Comparison of ENCODE assay signal across 7 mouse cellular contexts in genomic region chr17:26884995-26885926, GRCm38 (mm10). TPM values are rescaled to one million over a fixed set of nuclear protein-coding genes. Genes with fewer than 3 reads are reported as not detected.
DNase-seq lines count a peak whose midpoint lies in the region; ATAC-seq lines count a peak whose summit lies in the region.

No protein-coding gene starts in this region.

- peaks cover 14% of the 10 kb centered on the region for H3K4me1 ChIP-seq in intestine, embryonic 16.5 days (ENCODE audit: control insufficient read depth, insufficient read depth, low read length)
- 0 out of 2 replicates have a peak, but pooled peaks cover 2% of the 10 kb centered on the region for H3K4me1 ChIP-seq in limb, embryonic 11.5 days (ENCODE audit: control insufficient read depth, insufficient read depth, low read length)
- peaks cover 15% of the 10 kb centered on the region for H3K4me1 ChIP-seq in midbrain, embryonic 12.5 days

- DNase-seq in adrenal gland, adult 2 months: peak; percentile 93
- peak; percentile 90 for DNase-seq in embryo, embryonic 11 days
- peak; percentile 78 for DNase-seq in limb, embryonic 11.5 days (ENCODE audit: low spot score)
- DNase-seq in skeletal muscle tissue, adult 2 months (ENCODE audit: low read depth, low spot score): peak; percentile 68

- peak overlapping the region; percentile 64 for H3K4me2 ChIP-seq in intestine, embryonic 16.5 days (ENCODE audit: low read depth, low read length)
- H3K4me2 ChIP-seq in limb, embryonic 11.5 days (ENCODE audit: low read depth, severe bottlenecking): peak overlapping the region; percentile 46
- H3K4me2 ChIP-seq in midbrain, embryonic 12.5 days (replicated peaks): peak overlapping the region; percentile 55

- 19% methylated on average over 25 of the region's 25 CpGs for WGBS in intestine, embryonic 16.5 days
- 23% methylated on average over 25 of the region's 25 CpGs for WGBS in limb, embryonic 11.5 days
- WGBS in midbrain, embryonic 12.5 days: 22% methylated on average over 25 of the region's 25 CpGs

- no peaks in the 10 kb centered on the region for H3K9me3 ChIP-seq in intestine, embryonic 16.5 days (ENCODE audit: control insufficient read depth, low read length)
- H3K9me3 ChIP-seq in limb, embryonic 11.5 days (ENCODE audit: control insufficient read depth, low read length): no peaks in the 10 kb centered on the region
- no peaks in the 10 kb centered on the region for H3K9me3 ChIP-seq in midbrain, embryonic 12.5 days

- peak overlapping the region; percentile 48; the same call in 1 of the 2 replicates for H3K27ac ChIP-seq in intestine, embryonic 16.5 days (ENCODE audit: low read length)
- no peak overlapping the region for H3K27ac ChIP-seq in limb, embryonic 11.5 days (replicated peaks; ENCODE audit: low read depth, low read length)
- no peak overlapping the region for H3K27ac ChIP-seq in midbrain, embryonic 12.5 days (replicated peaks)

- peak overlapping the region; percentile 60 for H3K9ac ChIP-seq in intestine, embryonic 16.5 days (ENCODE audit: low read depth, low read length)
- no peak overlapping the region for H3K9ac ChIP-seq in limb, embryonic 11.5 days (ENCODE audit: low read length)
- no peak overlapping the region; the same call in 1 of the 2 replicates for H3K9ac ChIP-seq in midbrain, embryonic 12.5 days (replicated peaks)

- H3K27me3 ChIP-seq in intestine, embryonic 16.5 days (replicated peaks; ENCODE audit: control insufficient read depth, insufficient read depth, low read length): no peaks in the 10 kb centered on the region
- 0 out of 2 replicates have a peak, but pooled peaks cover 2% of the 10 kb centered on the region for H3K27me3 ChIP-seq in limb, embryonic 11.5 days (ENCODE audit: control insufficient read depth, insufficient read depth, low read length)
- peaks cover 34% of the 10 kb centered on the region for H3K27me3 ChIP-seq in midbrain, embryonic 12.5 days

- H3K4me3 ChIP-seq in intestine, embryonic 16.5 days (ENCODE audit: low read length): peak overlapping the region; percentile 55
- peak overlapping the region; percentile 14 for H3K4me3 ChIP-seq in limb, embryonic 11.5 days (ENCODE audit: low read depth, low read length)
- H3K4me3 ChIP-seq in midbrain, embryonic 12.5 days: peak overlapping the region; percentile 34

- H3K36me3 ChIP-seq in intestine, embryonic 16.5 days (ENCODE audit: control insufficient read depth, insufficient read depth, low read length): no peaks in the 10 kb centered on the region
- H3K36me3 ChIP-seq in limb, embryonic 11.5 days (ENCODE audit: control insufficient read depth, insufficient read depth, low read length): no peaks in the 10 kb centered on the region
- no peaks in the 10 kb centered on the region for H3K36me3 ChIP-seq in midbrain, embryonic 12.5 days

- peak; percentile 86 for ATAC-seq in granulocyte monocyte progenitor cell, adult 5-6 weeks (replicated peaks; ENCODE audit: poor library complexity, severe bottlenecking)
- ATAC-seq in intestine, embryonic 16.5 days: peak; percentile 75
- no peak for ATAC-seq in limb, embryonic 11.5 days (ENCODE audit: insufficient number of reproducible peaks, low FRiP score, low TSS enrichment, low read depth)
- no peak for ATAC-seq in midbrain, embryonic 12.5 days (ENCODE audit: low FRiP score, low read depth)

RNA-seq across cellular contexts. Expression of gene Kifc5b, which starts 31.6 kb away (rescaled TPM):
- total RNA-seq in adrenal gland, adult 2 months (2021): 1 to 10 TPM; 1.0 to 1.3 TPM
- polyA plus RNA-seq in adrenal gland, adult 2 months (2012; rRNA removed): 1.2 and 2.1 TPM in 2 replicates
- 6.0 and 6.2 TPM in 2 replicates for total RNA-seq in granulocyte monocyte progenitor cell, adult 5-6 weeks (2014; fragmentation: Nextera tagmentation)
- 8.7 and 12.6 TPM in 2 replicates for total RNA-seq in granulocyte monocyte progenitor cell, adult 5-6 weeks (2017)
- 5.3 and 6.5 TPM in 2 replicates for polyA plus RNA-seq in intestine, embryonic 16.5 days (2015; fragmentation: Nextera tagmentation; extraction: Ambion mirVana)
- 7.3 and 9.8 TPM in 2 replicates for polyA plus RNA-seq in limb, embryonic 11.5 days (2014; fragmentation: Nextera tagmentation; extraction: Ambion mirVana)
- polyA plus RNA-seq in midbrain, embryonic 12.5 days (2016; fragmentation: Nextera tagmentation; extraction: Ambion mirVana): 6.3 and 9.1 TPM in 2 replicates

RNA-seq across cellular contexts. Expression of gene Nkx2-5, which starts 40.5 kb away (rescaled TPM):
- total RNA-seq in adrenal gland, adult 2 months (2021): not detected
- 0.16 and 0.26 TPM in 2 replicates for polyA plus RNA-seq in adrenal gland, adult 2 months (2012; rRNA removed)
- not detected in 2 replicates for total RNA-seq in granulocyte monocyte progenitor cell, adult 5-6 weeks (2014; fragmentation: Nextera tagmentation)
- not detected in 2 replicates for total RNA-seq in granulocyte monocyte progenitor cell, adult 5-6 weeks (2017)
- polyA plus RNA-seq in intestine, embryonic 16.5 days (2015; fragmentation: Nextera tagmentation; extraction: Ambion mirVana): 0.09 TPM in 1 of 2 replicates, not detected in the other
- polyA plus RNA-seq in limb, embryonic 11.5 days (2014; fragmentation: Nextera tagmentation; extraction: Ambion mirVana): 0.16 TPM in 1 of 2 replicates, not detected in the other
- not detected in 2 replicates for polyA plus RNA-seq in midbrain, embryonic 12.5 days (2016; fragmentation: Nextera tagmentation; extraction: Ambion mirVana)

RNA-seq across cellular contexts. Expression of gene Phf1, which starts 47.6 kb away (rescaled TPM):
- 10 to 100 TPM; 35.2 to 36.4 TPM for total RNA-seq in adrenal gland, adult 2 months (2021)
- 202 and 271 TPM in 2 replicates for polyA plus RNA-seq in adrenal gland, adult 2 months (2012; rRNA removed)
- 3.4 and 9.3 TPM in 2 replicates for total RNA-seq in granulocyte monocyte progenitor cell, adult 5-6 weeks (2014; fragmentation: Nextera tagmentation)
- 1.4 and 2.1 TPM in 2 replicates for total RNA-seq in granulocyte monocyte progenitor cell, adult 5-6 weeks (2017)
- polyA plus RNA-seq in intestine, embryonic 16.5 days (2015; fragmentation: Nextera tagmentation; extraction: Ambion mirVana): 6.8 and 8.0 TPM in 2 replicates
- 4.7 and 5.0 TPM in 2 replicates for polyA plus RNA-seq in limb, embryonic 11.5 days (2014; fragmentation: Nextera tagmentation; extraction: Ambion mirVana)
- 11.6 and 11.9 TPM in 2 replicates for polyA plus RNA-seq in midbrain, embryonic 12.5 days (2016; fragmentation: Nextera tagmentation; extraction: Ambion mirVana)

RNA-seq across cellular contexts. Expression of gene Cuta, which starts 54.1 kb away (rescaled TPM):
- 100 to 1,000 TPM; 145 to 164 TPM for total RNA-seq in adrenal gland, adult 2 months (2021)
- 378 and 381 TPM in 2 replicates for polyA plus RNA-seq in adrenal gland, adult 2 months (2012; rRNA removed)
- 226 and 256 TPM in 2 replicates for total RNA-seq in granulocyte monocyte progenitor cell, adult 5-6 weeks (2014; fragmentation: Nextera tagmentation)
- 47.5 and 60.5 TPM in 2 replicates for total RNA-seq in granulocyte monocyte progenitor cell, adult 5-6 weeks (2017)
- 294 and 314 TPM in 2 replicates for polyA plus RNA-seq in intestine, embryonic 16.5 days (2015; fragmentation: Nextera tagmentation; extraction: Ambion mirVana)
- polyA plus RNA-seq in limb, embryonic 11.5 days (2014; fragmentation: Nextera tagmentation; extraction: Ambion mirVana): 164 and 170 TPM in 2 replicates
- 156 and 159 TPM in 2 replicates for polyA plus RNA-seq in midbrain, embryonic 12.5 days (2016; fragmentation: Nextera tagmentation; extraction: Ambion mirVana)

RNA-seq across cellular contexts. Expression of gene Syngap1, which starts 55.8 kb away (rescaled TPM):
- 10 to 100 TPM; 14.3 to 21.8 TPM for total RNA-seq in adrenal gland, adult 2 months (2021)
- 51.6 and 56.0 TPM in 2 replicates for polyA plus RNA-seq in adrenal gland, adult 2 months (2012; rRNA removed)
- 7.2 and 10.1 TPM in 2 replicates for total RNA-seq in granulocyte monocyte progenitor cell, adult 5-6 weeks (2014; fragmentation: Nextera tagmentation)
- 0.31 and 0.69 TPM in 2 replicates for total RNA-seq in granulocyte monocyte progenitor cell, adult 5-6 weeks (2017)
- 0.66 and 1.1 TPM in 2 replicates for polyA plus RNA-seq in intestine, embryonic 16.5 days (2015; fragmentation: Nextera tagmentation; extraction: Ambion mirVana)
- polyA plus RNA-seq in limb, embryonic 11.5 days (2014; fragmentation: Nextera tagmentation; extraction: Ambion mirVana): 3.1 and 3.5 TPM in 2 replicates
- polyA plus RNA-seq in midbrain, embryonic 12.5 days (2016; fragmentation: Nextera tagmentation; extraction: Ambion mirVana): 3.3 and 3.6 TPM in 2 replicates

Comparison
In these comparisons a context has a peak if more than half of its experiments do, and no peak if none do; other contexts are left out.
1. ATAC-seq: peak in granulocyte monocyte progenitor cell, adult 5-6 weeks (single experiment) and intestine, embryonic 16.5 days (single experiment); none in limb, embryonic 11.5 days (single experiment) and midbrain, embryonic 12.5 days (single experiment).
2. RNA of gene Phf1, which starts 47.6 kb away (polyA plus RNA-seq): 202 to 271 TPM in adrenal gland, adult 2 months; 11.6 to 11.9 TPM in midbrain, embryonic 12.5 days, 6.8 to 8.0 TPM in intestine, embryonic 16.5 days and 4.7 to 5.0 TPM in limb, embryonic 11.5 days; every median in the first group is over 10 times any median in the second.
3. Peak in every context shown above with its lines, with median percentiles within 50 percentile points of each other: DNase-seq, H3K4me2 ChIP-seq and H3K4me3 ChIP-seq.